Mouse (Mus musculus) MN1 (cell line): Measurements from ENCODE around the gene Olfr1116.
"Not testable (repeated sequence)": the region's sequence is repeated elsewhere in the genome, so short reads cannot be mapped to it uniquely, and the experiment has no call there.

Source experiments
- DNase-seq: peaks from one replicate; pipeline ENCODE4 v3.0.0-alpha.2; 2016; ENCODE audit warnings: low spot score

Olfr1116 gene

GRCm38 (mm10) chr2:87267234-87267633 is at the start of gene Olfr1116:
TSS of gene Olfr1116 (plus strand) at chr2:87267534.
- no peak for DNase-seq

- DNase-seq = no peak
Measured at GRCm38 (mm10) chr2:87247713-87248112, 19.6 kb upstream of the Olfr1116 start, which contains the start of gene Olfr1115. TSS of gene Olfr1115 (plus strand) at chr2:87248013.

GRCm38 (mm10) chr2:87293977-87294376 is 26.6 kb downstream of the Olfr1116 start:
- not testable (repeated sequence) for DNase-seq

GRCm38 (mm10) chr2:87307281-87307680 is 39.9 kb downstream of the Olfr1116 start, which contains the start of gene Olfr1118:
TSS of gene Olfr1118 (plus strand) at chr2:87307581.
- DNase-seq = no peak
